Mouse (Mus musculus) liver, embryonic 14.5 days (tissue): Measurements from ENCODE around the gene Gm12248.

ENCODE experiments used
- CTCF ChIP-seq: IDR thresholded peaks from 2 replicates; pipeline ENCODE4 v1.5.1; 2016; ENCODE audit warnings: antibody characterized with exemption, low read depth, control low read depth
- EP300 ChIP-seq: IDR thresholded peaks from 2 replicates; pipeline ENCODE4 v1.6.1; 2016; ENCODE audit warnings: antibody characterized with exemption, low read depth

DNA sequence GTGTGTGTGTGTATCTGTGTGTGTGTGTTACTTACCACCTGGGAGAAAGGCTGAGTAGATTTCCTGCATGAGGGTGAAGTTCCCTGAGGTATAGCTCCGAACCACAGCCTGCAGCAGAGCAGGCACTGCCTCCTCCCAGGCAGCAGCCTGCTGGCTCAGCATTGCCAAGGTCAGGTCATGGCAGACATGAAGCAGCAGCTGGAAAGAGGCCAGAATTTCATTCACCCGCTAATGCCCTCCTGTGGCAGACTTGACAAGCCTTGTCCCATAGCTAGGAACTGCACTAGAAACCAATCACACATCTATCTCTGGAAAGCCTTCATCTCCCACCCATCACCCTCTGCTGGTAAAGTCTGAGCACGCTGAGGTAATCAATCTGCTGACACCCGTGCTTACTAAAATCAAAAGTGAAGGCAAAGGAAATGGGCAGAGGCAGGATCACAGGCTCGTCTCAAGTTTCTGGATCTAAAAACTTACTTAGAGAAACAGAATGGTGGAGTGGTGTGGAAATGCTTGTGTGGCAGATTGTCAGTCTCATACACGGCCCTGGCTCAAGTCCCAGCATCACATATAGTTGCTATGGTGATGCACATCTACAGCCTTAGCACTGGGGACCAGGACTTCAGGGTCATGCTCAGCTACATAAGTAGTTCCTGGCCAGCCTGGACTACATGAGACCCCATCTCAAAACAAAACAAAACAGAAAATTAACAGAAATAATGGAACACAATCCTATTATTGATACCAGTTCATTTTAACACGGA is 33.6 kb upstream of the Gm12248 start:
- TF ChIP-seq CTCF (no peak), EP300 (no peak)
